Mouse (Mus musculus) mature B cell (primary cell): ENCODE results near the gene Hist1h4a.
"Not testable (repeated sequence)": the region's sequence is repeated elsewhere in the genome, so short reads cannot be mapped to it uniquely, and the experiment has no call there.

ENCODE experiments used
- in situ Hi-C: fragments of 300-500 bp; cut with MboI; formaldehyde crosslinking; loops from 2 replicates; pipeline ENCODE4 v1.14.3; 2019

Gene Hist1h4a

DNA sequence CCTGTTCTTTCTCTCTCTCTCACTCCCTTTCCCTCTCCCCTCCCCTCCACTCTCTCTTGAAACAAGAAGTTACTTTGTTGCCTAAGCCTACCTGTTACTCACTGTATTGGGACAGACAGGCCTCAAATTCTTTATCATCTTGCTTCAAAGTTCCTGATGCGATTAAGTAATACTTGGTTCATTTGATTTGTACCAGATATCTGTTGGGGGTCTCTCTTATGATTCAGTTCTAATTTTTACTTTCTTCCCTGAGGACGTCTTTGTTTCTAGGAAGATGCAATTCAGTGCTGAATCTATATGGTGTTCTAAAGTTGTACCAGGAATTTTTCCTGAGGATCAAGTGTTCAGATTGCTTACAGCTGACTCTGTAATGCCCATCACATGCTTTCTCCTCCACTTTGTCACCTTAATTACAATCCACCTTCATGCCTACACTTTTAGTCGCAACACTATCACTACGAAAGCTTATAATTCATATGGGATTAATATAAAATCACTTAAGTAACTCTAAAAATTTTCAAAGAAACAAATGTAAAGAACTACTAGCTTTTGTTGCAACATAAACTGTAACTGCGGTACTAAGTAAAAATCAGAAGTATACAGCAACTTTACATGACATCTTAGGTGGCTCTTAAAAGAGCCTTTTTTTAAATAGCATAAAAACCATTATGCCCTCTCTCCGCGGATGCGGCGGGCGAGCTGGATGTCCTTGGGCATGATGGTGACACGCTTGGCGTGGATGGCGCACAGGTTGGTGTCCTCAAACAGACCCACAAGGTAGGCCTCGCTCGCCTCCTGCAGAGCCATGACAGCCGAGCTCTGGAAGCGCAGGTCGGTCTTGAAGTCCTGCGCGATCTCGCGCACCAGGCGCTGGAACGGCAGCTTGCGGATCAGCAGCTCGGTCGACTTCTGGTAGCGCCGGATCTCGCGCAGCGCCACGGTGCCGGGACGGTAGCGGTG, 16.3 kb downstream of the Hist1h4a start:
- in situ Hi-C loops = loop anchor here (5.0 to 10.0 kb wide), 4 partner anchors 162 to 1920 kb away; partner anchors contain the start of genes Hist1h1d, Hist1h2ah, Hist1h2bk and Hist1h4d

DNA sequence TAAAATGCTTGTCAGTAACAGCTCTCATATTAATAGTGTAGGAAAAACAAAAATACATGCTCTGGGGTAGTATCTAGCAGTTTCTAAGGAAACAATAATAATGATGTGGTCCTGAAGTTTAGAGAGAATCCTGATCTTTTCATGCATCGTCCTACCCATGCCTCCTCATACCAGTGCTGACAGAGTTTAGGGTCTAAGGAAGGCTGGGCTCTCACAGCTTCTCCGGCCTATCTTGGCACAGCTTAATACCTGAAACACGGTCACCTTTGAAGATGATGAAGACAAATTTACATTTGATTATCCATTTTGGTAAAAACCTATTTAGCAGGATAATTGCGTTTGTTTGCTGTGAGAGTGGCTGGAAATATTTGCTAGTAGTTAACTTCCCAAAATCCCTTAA, 17.1 kb downstream of the Hist1h4a start:
- in situ Hi-C loops = loop anchor here (5.0 to 10.0 kb wide), 4 partner anchors 162 to 1919 kb away; partner anchors contain the start of genes Hist1h1d, Hist1h2ah, Hist1h2bk and Hist1h4d

DNA sequence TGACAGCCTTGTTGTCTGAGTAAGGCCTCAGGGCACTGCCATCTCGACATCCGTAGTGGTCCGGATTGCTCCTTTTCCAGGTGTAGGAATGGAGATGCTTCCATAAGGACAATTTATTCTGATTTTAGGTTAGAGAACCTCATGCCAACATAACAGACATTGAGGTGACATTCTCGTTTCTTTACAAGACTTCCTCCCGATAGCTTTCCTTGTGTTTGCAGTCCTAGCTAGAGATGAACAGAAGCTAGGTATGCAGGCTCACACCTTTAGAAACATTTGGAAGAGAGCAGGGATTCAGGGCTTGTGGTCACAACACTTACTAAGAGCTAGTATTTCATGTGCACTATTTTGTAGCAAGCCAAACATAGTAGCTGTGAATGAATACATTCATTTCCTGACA, 17.8 kb downstream of the Hist1h4a start:
- in situ Hi-C loops = loop anchor here (5.0 to 10.0 kb wide), 4 partner anchors 161 to 1918 kb away; partner anchors contain the start of genes Hist1h1d, Hist1h2ah, Hist1h2bk and Hist1h4d

DNA sequence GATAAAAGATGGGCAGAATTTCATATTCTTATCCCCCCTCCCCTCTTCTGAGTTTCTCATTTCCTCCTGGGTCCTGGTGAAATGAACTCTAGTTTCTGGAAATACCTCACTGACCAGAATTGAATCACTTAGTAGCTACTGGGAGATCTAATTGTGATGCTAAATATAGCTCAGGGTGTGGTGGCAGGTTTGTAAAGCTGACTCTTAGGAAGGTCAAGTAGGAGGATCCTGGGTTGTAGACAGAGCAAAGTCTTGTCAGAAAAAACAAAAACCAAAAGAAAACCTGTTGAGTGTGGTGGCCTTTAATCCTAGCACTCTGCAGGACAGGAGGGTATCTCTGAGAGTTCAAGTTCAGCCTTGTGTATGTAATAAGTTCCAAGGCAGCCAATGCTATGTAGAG, 19.0 kb downstream of the Hist1h4a start:
- in situ Hi-C loops = loop anchor here (5.0 to 10.0 kb wide), 4 partner anchors 160 to 1917 kb away; partner anchors contain the start of genes Hist1h1d, Hist1h2ah, Hist1h2bk and Hist1h4d

DNA sequence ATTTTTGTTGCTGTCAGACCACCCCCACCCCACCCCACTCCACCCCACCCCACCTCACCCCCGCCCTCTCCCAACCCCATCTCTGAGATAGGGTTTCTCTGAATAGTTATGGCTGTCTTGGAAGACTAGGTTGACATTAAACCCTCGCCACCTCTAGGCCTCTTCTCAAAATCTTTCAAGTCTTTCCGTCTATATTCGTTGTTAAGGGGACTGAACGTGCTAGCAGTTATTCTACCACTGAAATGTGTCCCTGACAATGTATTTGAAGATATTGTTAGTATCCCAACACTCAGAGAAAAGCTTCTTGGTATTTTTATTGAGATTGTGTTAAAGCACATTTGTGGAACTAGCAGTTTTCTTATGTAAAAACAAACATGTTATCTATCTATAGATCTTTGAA, 20.1 kb downstream of the Hist1h4a start:
- in situ Hi-C loops = loop anchor here (5.0 to 10.0 kb wide), 4 partner anchors 159 to 1916 kb away; partner anchors contain the start of genes Hist1h1d, Hist1h2ah, Hist1h2bk and Hist1h4d

DNA sequence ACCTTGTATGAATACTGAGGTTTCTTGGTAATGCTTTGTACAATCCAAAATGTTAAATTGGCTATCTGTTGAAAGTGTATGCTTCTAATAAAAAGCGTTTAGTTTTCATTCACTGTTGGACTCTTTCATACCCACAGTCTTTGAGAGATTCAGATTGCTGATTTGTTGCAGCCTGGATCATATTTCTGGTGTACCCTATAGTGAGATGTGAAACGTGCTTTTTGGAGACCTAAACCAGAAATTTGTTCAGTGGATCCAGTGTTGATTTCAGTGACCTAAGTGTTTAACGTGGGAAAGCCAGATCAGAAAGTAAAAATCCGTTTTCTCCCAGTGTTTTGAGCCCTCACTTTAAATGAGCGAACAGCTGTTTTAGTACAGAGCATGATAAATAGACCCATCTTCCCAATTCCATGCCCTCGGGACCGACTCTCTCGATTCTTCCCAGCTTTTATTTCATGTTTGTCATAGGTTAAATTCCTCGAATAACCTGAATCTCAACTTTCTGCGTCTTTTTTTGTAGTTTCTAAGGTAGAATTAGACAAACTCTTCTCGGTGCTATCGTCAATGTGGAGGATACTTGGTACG, 20.7 kb downstream of the Hist1h4a start:
- in situ Hi-C loops = loop anchor here (5.0 to 10.0 kb wide), 4 partner anchors 158 to 1916 kb away; partner anchors contain the start of genes Hist1h1d, Hist1h2ah, Hist1h2bk and Hist1h4d

GRCm38 (mm10) chr13:23739922-23740252, 21.1 kb downstream of the Hist1h4a start:
- in situ Hi-C loops = loop anchor here (5.0 to 10.0 kb wide), 5 partner anchors 43 to 1915 kb away; partner anchors contain the start of genes Hist1h1d, Hist1h1t, Hist1h2ah and Hist1h2bk

GRCm38 (mm10) chr13:23739069-23739921, 21.7 kb downstream of the Hist1h4a start:
- in situ Hi-C loops = loop anchor here (5.0 kb wide), 1 partner anchor 42 kb away; the partner anchor contains the start of genes Hist1h1t and Hist1h4c

- in situ Hi-C loops = loop anchor here (5.0 kb wide), 1 partner anchor 41 kb away; the partner anchor contains the start of genes Hist1h1t and Hist1h4c
Observed at GRCm38 (mm10) chr13:23738677-23739068, 22.4 kb downstream of the Hist1h4a start, which contains the start of gene Hist1h1c. Gene Hist1h1c, plus strand, starts transcription at chr13:23738808.

DNA sequence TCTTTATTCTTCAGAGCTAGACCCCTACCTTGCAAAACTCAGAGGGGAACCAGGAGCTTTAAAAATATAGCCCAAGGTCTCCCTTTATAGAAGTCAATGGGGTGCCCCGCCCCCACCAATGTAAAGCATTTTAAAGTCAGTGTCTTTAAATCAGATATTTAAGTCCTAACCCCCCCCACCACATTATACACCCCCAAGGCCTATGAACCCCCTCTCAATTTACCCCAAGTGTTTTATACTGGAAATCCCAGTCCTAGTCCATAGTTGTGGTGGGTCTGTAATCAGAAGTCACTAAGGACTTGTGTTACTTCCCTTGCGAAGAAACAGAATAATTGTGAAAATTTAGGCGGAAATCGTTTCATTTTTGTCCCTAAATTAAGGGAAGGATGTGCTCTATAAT, 23.0 kb downstream of the Hist1h4a start:
- in situ Hi-C loops = loop anchor here (5.0 kb wide), 1 partner anchor 41 kb away; the partner anchor contains the start of genes Hist1h1t and Hist1h4c

DNA sequence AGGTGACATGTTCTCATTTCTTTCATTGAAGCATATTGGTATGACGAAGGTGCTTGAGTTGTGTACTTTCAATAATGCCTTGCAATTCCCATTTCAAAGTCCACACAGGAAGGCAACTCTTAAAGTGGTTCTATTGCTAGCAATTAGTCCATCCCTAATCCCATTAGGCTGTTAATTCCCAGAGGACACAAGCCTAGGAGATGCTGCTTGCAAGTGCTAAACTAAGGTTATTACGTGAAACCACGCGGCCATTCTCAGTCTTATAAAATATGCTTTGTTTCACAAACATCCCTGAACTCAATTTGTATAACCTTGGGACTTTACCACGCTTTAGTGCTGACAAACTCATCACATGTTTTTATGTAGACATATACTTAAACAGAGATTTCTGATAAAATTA, 23.9 kb downstream of the Hist1h4a start:
- in situ Hi-C loops = loop anchor here (5.0 kb wide), 1 partner anchor 40 kb away; the partner anchor contains the start of genes Hist1h1t and Hist1h4c

- in situ Hi-C loops = no loop called here
Observed at GRCm38 (mm10) chr13:23732156-23732804, 28.8 kb downstream of the Hist1h4a start.

GRCm38 (mm10) chr13:23730479-23730878, 30.6 kb downstream of the Hist1h4a start:
- in situ Hi-C loops = no loop called here

DNA sequence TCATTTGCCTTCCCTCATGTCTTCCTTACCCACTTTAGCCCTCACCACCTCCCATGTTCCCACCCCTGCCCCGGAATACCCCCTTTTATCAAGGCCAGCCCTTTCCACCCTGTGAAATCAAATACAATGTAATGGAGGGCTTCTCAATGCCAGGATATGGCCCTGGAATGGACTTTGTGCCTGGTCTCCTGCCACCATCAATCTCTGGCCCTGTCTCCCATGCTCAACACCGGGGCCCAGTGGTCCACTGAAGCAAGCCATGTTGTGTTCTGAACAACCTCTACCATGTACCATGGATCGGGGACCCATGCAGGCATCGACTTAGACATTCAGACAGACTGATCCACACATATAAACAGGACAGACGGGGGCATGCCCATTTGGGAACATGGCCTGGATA, 31.3 kb downstream of the Hist1h4a start:
- in situ Hi-C loops = no loop called here

- in situ Hi-C loops = no loop called here
Observed at GRCm38 (mm10) chr13:23729192-23729525, 31.9 kb downstream of the Hist1h4a start.

DNA sequence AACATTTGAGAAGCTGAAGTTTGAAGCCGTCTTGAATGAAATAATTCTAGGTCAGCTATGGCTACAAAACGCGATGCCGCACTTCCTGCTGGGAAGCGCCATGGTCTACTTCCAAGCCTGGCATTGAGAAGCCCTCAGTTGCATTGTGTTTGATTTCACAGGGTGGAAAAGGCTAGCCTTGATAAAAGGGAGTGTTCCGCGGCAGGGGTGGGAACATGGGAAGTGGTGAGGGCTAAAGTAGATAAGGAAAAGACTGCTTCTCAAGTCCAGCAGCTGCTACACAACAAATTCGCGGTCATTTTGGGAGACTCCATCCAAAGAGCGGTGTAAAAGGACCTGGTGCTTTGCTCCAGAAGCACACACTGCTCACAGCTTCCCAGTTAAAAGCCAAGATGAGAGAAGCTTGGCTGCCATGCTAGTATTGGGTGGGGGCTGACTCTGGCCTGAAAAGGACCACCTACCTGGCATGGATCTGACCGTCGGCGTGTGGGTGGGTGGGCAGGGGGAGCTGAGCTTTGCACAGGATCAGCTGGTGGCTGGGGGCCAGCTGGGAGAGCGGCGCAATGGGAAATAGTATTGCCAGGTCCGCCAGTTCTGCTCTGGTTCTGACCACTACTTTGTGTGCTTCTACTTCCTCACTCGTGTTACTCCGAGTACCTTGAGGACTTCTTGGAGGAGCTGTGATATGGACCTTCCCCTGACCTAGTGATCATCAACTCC, 32.4 kb downstream of the Hist1h4a start:
- in situ Hi-C loops = no loop called here

DNA sequence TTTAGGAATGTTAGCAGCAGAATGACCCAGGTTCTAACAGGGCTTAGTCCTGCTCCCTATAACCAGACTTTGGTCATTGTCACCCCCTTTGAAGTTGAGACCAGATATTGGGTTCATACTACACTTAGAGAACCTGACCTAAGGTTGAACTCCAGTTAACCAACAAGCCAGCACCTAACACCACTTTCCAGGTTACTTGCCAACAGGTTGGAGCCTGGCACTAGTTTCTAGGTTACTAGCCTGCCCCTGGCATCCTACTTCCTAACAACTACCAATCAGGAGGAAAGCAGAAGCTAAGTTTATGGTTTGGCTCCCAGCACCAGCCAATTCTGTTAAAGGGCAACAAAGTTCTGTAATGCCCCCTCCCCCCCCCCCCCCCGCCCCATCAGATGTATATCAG, 35.8 kb downstream of the Hist1h4a start:
- in situ Hi-C loops = no loop called here

GRCm38 (mm10) chr13:23724239-23724638, 36.8 kb downstream of the Hist1h4a start:
- in situ Hi-C loops = no loop called here

- in situ Hi-C loops = not testable (repeated sequence)
Observed at GRCm38 (mm10) chr13:23717593-23718245, 43.3 kb downstream of the Hist1h4a start.
